Mouse (Mus musculus): ENCODE results near the gene Sdk1. TPM values are rescaled to one million over a fixed set of nuclear protein-coding genes. Genes with fewer than 3 reads are reported as not detected.

The Sdk1 gene
- total RNA-seq, 2 experiments from 2014 or later: not detected

GRCm38 (mm10) chr5:142039891-142040530, 798.7 kb downstream of the Sdk1 start:
- ATAC-seq (replicated peaks; ENCODE audit: low FRiP score, poor library complexity, severe bottlenecking): no peak

DNA sequence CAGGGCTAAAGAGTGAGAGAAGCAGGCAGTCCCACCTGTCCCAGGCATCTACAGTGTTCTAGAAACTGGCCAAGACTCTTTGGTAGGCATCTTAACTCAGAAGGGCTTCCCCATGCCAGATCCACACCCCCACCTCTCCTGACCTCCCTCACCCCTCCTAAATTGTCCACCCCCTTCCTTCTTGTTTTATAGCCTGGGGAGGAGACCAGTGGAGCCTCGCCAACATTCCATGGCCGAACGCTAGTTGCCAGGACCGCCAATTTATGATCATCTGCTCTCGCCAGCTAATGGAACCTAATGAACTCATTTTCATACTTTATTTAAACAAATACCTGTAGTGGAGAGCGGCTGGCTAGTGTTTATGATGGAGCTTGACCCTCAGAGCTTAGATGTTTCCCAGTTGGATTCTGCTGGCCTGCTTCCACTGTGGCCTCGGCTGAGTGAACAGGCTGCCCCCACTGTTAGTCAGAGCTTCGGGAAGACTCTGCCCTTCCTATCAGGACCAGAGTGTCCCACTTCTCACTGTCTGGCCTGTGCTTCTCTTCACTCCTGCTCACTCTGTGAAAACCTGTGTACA, 800.0 kb downstream of the Sdk1 start:
- ATAC-seq (replicated peaks; ENCODE audit: low FRiP score, poor library complexity, severe bottlenecking): no peak

DNA sequence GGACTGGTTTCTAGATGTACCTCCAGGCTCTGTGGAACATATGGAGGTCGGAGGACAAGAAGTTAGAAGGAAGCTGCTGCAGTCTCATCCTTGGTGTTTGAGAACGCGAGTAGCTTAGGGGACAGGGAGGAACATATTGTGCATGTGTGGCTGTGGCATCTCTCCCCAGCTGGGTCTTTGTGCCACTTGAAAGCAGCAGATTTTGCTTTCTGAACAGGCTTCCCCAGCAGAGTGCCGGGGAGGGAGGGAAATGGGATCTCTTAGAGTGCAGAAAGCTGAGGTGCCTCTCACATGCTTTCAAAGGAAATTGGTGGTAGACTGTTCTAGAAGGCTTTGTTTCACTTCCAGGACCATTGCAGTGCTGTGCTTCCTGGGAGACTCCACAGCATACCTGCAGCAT, 820.5 kb downstream of the Sdk1 start:
- no peak for ATAC-seq (replicated peaks; ENCODE audit: low FRiP score, poor library complexity, severe bottlenecking)

GRCm38 (mm10) chr5:142071322-142071721, 830.0 kb downstream of the Sdk1 start:
- no peak for ATAC-seq (replicated peaks; ENCODE audit: low FRiP score, poor library complexity, severe bottlenecking)

- no peak for ATAC-seq (replicated peaks; ENCODE audit: low FRiP score, poor library complexity, severe bottlenecking)
Measured at GRCm38 (mm10) chr5:142073901-142074300, 832.6 kb downstream of the Sdk1 start.

DNA sequence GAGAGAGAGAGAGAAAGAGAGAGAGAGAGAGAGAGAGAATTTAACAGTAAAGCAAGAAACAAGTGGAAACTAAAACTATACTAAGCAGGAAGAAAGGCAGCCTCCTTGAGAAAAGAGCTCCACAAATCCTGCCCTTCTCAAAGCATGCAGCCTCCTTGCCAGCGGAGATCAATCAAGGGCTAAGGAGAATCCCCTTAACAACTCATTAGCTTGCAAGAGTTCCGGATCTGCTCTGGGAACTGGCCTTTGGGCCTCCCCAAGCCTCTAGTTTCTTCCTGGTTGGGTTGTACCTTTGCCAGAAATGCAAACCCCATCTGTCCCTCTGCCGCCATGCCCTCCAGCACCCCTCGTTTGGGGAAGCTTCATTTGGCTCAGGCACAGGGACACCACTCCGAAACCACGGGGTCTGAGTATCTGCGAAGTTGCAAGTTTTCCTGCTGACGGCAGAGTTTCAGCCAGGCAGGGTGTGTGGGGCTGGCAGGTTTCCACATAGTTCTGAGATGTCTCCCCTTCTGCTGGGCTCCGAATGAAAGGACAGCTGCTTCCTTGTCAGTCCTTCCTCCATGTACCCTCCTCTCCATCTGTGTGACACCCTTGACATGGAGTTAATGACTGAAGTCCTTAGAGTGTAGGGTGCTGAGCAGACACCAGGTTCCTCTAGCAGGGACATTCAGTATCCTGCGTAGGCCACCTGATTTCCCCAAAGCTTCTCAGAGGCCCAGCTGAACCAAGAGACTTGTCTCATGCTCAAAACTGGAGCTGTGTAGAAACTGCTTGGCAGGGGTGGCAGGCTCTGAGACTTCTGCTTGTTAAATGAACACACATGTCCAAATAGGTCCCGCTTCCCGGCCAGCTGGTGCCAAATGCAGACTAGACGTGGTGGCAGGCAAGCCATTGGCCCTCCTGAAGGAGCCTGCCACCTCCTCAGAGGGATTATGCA, 833.5 kb downstream of the Sdk1 start:
- no peak for ATAC-seq (replicated peaks; ENCODE audit: low FRiP score, poor library complexity, severe bottlenecking)

GRCm38 (mm10) chr5:142080661-142081060, 839.4 kb downstream of the Sdk1 start:
- no peak for ATAC-seq (replicated peaks; ENCODE audit: low FRiP score, poor library complexity, severe bottlenecking)

- ATAC-seq (replicated peaks; ENCODE audit: low FRiP score, poor library complexity, severe bottlenecking): no peak
Measured at GRCm38 (mm10) chr5:142081076-142081475, 839.8 kb downstream of the Sdk1 start.

DNA sequence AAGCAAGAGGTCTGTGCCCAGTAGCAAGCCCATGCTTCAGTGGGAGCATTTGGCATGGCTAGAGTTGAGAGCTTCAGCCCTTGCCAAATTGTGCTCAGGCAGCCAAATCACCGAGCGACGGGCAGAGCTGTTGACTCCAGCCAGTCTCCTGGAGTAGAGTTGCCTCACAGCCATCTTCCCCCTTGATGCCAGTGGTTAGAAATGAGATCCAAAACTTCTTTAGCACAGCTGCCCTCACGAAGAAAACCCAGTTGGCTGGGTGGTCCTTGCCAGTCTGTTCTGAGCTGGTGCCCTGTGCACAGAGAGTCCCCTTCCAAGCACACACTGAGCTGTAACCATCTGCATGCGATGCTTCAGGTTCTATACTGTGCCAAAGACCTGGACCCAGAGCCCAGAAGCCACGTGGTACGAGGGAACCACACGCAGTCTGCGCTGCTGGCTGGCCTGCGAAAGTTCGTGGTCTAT, 855.1 kb downstream of the Sdk1 start:
- no peak for ATAC-seq (replicated peaks; ENCODE audit: low FRiP score, poor library complexity, severe bottlenecking)

GRCm38 (mm10) chr5:142100176-142100575, 858.9 kb downstream of the Sdk1 start:
- no peak for ATAC-seq (replicated peaks; ENCODE audit: low FRiP score, poor library complexity, severe bottlenecking)

DNA sequence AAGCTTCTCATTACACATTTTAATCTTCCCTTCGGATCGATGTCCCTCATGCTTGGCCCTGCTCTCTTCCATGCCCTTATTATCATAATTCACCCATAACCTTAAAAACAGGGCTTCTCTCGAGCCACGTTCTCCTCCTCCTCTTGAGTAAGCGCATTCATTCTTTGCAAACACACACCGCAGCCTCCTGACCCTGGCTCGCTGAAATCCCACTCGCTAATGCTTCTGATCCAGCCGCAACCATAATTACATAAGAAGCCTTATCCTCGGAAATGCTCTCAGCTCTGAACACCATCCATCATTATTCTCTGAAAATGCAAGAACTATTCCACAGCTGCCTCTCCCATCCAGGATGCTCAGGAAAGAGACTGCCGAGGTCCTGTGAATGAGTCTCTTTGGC, 866.1 kb downstream of the Sdk1 start:
- no peak for ATAC-seq (replicated peaks; ENCODE audit: low FRiP score, poor library complexity, severe bottlenecking)

DNA sequence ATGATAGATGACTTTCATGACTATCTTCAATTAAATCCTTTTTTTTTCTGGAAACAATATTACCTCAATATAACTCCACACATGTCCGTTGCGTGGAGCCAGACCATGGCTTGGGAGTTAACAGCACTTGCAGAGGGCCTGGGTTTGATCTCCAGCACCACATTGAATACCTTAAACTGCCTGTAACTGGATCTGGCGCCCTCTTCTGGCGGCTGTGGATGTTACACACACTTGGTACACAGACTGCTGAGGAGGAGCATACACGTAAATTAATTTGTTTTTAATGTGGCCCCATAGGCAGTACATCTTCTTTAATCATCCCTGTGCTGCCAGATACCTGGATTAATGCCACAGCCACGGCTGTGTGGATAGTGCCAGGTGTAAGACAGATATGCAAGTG, 870.7 kb downstream of the Sdk1 start:
- no peak for ATAC-seq (replicated peaks; ENCODE audit: low FRiP score, poor library complexity, severe bottlenecking)

DNA sequence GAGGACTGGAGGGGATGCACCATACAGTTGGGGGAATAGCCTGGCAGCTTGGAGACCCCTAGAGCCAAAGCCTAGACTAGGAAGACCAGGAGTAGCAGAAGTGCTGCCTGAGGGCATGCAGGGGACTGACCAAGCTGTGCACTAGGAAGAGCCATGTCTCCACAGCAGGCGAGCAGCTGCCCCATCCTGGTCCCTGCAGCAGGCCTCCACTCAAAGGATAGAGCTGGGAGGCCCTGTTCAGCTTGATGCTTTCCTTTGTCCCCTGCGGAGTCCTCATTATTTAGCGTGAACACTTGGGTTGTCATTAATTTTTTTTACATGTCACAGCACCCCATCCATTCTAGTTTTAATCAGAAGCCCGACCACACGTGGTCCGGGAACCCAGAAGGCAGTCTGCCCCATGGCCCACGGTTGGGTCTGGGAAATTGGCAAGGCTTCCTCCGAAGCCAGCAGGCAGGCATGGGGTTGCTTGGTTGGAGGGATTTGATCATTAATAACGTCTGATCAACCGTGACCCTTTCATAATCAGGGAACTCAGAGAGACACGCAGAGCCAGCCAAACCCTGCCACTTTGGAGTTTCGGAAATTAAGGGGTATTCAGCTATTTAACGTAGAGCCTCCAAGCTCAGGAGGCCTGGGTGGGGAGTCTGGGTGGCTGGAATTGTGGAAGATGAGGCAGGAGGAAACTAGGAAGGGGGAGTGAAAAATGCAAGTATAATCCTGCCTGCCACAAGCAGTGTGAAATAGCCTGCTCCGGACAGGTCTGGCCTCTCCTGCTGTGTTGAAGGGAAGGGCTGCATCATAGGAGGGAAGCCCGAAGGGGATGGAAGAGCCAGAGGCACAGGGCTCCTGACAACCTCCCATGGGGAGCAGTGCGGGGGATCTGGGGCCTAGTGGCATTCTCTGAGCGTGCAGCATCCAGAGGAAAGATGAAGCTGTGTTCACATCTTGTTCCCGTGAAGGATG, 872.2 kb downstream of the Sdk1 start:
- no peak for ATAC-seq (replicated peaks; ENCODE audit: low FRiP score, poor library complexity, severe bottlenecking)

DNA sequence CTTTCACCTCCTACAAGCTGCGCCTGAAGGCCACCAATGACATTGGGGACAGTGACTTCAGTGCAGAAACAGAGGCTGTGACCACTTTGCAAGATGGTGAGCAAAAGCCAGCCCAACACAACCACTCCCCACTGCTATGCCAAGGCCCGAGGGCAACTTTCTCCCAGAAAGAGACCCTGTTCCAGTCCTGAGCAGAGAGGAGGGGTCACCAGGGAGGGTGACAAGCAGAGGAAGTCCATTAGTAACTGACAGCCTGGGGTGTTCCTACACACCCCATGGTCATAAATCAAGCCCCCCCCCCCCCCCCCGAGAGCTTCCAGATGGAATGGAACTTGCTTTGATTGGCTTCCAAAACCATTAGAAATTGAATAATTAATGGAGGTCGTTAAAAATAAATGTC, 886.5 kb downstream of the Sdk1 start:
- no peak for ATAC-seq (replicated peaks; ENCODE audit: low FRiP score, poor library complexity, severe bottlenecking)

- no peak for ATAC-seq (replicated peaks; ENCODE audit: low FRiP score, poor library complexity, severe bottlenecking)
Measured at GRCm38 (mm10) chr5:142128181-142128611, 886.9 kb downstream of the Sdk1 start.

DNA sequence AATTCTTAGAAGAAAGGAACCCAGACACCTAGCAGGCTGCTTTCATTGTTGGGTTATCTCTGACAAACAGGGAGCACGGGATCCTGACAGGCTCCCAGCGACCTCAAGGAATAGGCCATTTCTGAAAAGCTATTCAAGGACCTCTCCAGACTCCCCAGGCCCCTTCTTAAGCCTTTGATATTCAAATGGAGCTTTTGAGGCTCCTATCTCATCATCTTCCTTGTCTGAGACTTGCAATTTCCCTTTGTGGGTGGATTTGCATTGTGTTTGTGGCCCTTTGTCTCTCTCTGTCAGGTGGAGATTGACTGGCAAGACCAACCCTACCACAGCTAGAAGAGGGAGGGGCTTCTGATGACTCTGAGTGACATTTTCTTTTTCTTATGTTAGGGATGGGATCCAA, 888.7 kb downstream of the Sdk1 start:
- ATAC-seq (replicated peaks; ENCODE audit: low FRiP score, poor library complexity, severe bottlenecking): no peak

DNA sequence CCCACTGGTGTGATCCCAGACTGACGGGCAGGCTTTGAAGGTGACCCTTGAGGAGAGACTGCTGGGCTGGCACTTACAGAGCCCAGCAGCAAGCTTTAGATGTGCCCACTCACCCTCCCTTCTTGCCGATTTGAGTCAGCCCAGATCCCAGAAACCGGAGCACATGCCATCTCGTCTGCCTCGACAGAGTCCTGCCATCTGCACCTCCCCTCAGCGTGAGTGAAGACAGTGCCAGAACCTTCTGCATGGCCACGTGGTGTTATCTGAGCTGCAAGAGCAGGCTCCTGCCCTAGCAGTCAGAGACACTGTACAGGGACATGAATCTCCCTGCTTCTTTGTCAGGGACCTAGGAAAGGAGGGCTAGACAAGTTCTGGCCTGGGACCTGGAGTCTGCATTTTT, 898.7 kb downstream of the Sdk1 start:
- no peak for ATAC-seq (replicated peaks; ENCODE audit: low FRiP score, poor library complexity, severe bottlenecking)

DNA sequence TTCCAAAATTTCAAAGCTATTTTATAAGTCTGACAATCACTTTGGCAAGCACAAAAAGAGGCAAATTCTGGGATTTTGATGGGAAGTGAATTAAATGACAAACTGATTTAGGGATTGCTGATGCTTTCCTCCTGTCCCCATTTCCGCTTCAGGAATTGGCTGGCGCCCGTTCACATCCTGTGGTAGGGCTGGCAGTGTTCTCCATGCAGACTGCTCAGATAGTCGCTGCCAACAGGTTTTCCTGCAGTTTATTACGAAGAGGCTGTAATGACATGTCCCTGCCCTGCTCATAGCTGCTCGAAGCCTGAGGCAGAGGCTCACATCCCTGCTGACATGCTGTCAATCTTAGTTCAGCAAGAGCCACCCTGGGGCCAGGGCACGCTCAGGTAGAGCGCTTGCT, 908.3 kb downstream of the Sdk1 start:
- no peak for ATAC-seq (replicated peaks; ENCODE audit: low FRiP score, poor library complexity, severe bottlenecking)

- ATAC-seq (replicated peaks; ENCODE audit: low FRiP score, poor library complexity, severe bottlenecking): no peak
Measured at GRCm38 (mm10) chr5:142150756-142151155, 909.5 kb downstream of the Sdk1 start.
